Mouse (Mus musculus) spleen, adult 2 months (tissue): Measurements from ENCODE around the gene Mcpt8.
"Not testable (repeated sequence)": the region's sequence is repeated elsewhere in the genome, so short reads cannot be mapped to it uniquely, and the experiment has no call there.

Source experiments
- CTCF ChIP-seq: fragments of 200-500 bp; IDR thresholded peaks from 2 replicates; pipeline ENCODE4 v1.5.1; 2011; ENCODE audit warnings: mild to moderate bottlenecking, inconsistent platforms; ENCODE audit not compliant: insufficient read depth, insufficient read length, insufficient replicate concordance; ENCODE audit errors: extremely low read depth
- POLR2A ChIP-seq: fragments of 200-500 bp; IDR thresholded peaks from 2 replicates; pipeline ENCODE4 v1.6.1; 2011; ENCODE audit warnings: low read depth, low read length, inconsistent platforms

DNA sequence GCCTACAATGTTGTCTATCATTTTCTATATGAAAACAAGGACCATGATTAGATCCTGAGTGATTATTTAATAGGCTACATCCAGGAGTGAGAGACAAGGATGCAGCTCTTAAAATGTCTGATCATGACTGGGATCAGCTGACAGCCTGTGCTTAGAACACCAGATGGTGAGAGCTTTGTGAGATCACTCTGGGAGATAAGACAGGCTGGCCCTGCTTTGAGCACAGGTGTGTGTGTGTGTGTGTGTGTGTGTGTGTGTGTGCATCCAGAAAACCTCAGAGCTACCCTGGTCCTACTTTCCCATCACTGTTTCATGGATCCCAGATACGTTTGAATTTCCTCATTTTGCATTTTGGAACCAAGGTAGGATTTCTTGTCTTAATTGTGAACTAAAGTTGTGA, 48.6 kb upstream of the Mcpt8 start:
- TF ChIP-seq CTCF, POLR2A: not testable (repeated sequence)
